Mouse (Mus musculus) CH12.LX (cell line): ENCODE results near the gene Baz2b. TPM values are rescaled to one million over a fixed set of nuclear protein-coding genes. Genes with fewer than 3 reads are reported as not detected.

Experiments used
- DNase-seq: peaks from one replicate; pipeline ENCODE4 v3.0.0-alpha.2; 2013; ENCODE audit errors: extremely low read depth
- H3K27ac ChIP-seq: 2 replicates; pipeline ENCODE4 v1.5.1; 2012; ENCODE audit warnings: low read depth, mild to moderate bottlenecking, control low read depth, moderate library complexity; ENCODE audit not compliant: insufficient read depth
- H3K27me3 ChIP-seq: replicated peaks from 2 replicates; pipeline ENCODE3; 2012; ENCODE audit warnings: inconsistent platforms
- H3K36me3 ChIP-seq, 2 experiments: replicated peaks in 1 of 2; 2 replicates each; pipeline versions ENCODE3 to v1.6.1; 2012; ENCODE audit warnings: inconsistent platforms in 1 of 2, low read length in 1 of 2, mild to moderate bottlenecking in 1 of 2, mixed read lengths in 1 of 2, moderate library complexity in 1 of 2; ENCODE audit not compliant: control insufficient read depth in 1 of 2, insufficient read depth in 1 of 2
- H3K4me1 ChIP-seq, 2 experiments: 2 replicates each; pipeline ENCODE4 v1.6.1; 2012; ENCODE audit warnings: inconsistent platforms in 1 of 2, moderate library complexity in 1 of 2; ENCODE audit not compliant: insufficient read depth in 2 of 2, control insufficient read depth in 1 of 2
- H3K4me2 ChIP-seq: 2 replicates; pipeline ENCODE4 v1.6.1; 2012; ENCODE audit warnings: low read depth, mild to moderate bottlenecking, control low read depth; ENCODE audit not compliant: poor library complexity, insufficient read depth, severe bottlenecking
- H3K4me3 ChIP-seq, 3 experiments: fragments of 150-350 bp in 1 of 3; sonication (generic) in 1 of 3; replicated peaks in 1 of 3; 2 replicates each; pipeline versions ENCODE3 to v1.5.1; 2011 to 2012; ENCODE audit warnings: low read depth in 2 of 3, low read length in 2 of 3, mild to moderate bottlenecking in 2 of 3, moderate library complexity in 2 of 3, control low read depth in 1 of 3, improper control_type of control experiment in 1 of 3, inconsistent platforms in 1 of 3, mixed read lengths in 1 of 3; ENCODE audit not compliant: poor library complexity in 1 of 3
- H3K79me2 ChIP-seq: replicated peaks from 2 replicates; pipeline ENCODE4 v1.6.1; 2012; ENCODE audit warnings: mild to moderate bottlenecking, moderate library complexity; ENCODE audit not compliant: control insufficient read depth, poor library complexity, insufficient read depth, severe bottlenecking; ENCODE audit errors: extremely low read depth
- H3K9ac ChIP-seq: 2 replicates; pipeline ENCODE4 v1.6.1; 2012; ENCODE audit warnings: low read depth, mild to moderate bottlenecking, control low read depth, moderate library complexity; ENCODE audit not compliant: insufficient read depth
- H3K9me3 ChIP-seq: replicated peaks from 2 replicates; pipeline ENCODE3; 2012; ENCODE audit warnings: low read length, inconsistent platforms, mixed read lengths
- BHLHE40 ChIP-seq: IDR thresholded peaks from 2 replicates; pipeline ENCODE4 v1.6.1; 2011; ENCODE audit warnings: mild to moderate bottlenecking, low read depth, low read length, improper control_type of control experiment
- CHD1 ChIP-seq: IDR thresholded peaks from 2 replicates; pipeline ENCODE4 v1.6.1; 2012; ENCODE audit warnings: low read depth, low read length, improper control_type of control experiment, inconsistent platforms
- CHD2 ChIP-seq: IDR thresholded peaks from 2 replicates; pipeline ENCODE4 v1.6.1; 2011; ENCODE audit warnings: low read length, improper control_type of control experiment
- CTCF ChIP-seq, 2 experiments: IDR thresholded peaks in 1 of 2; conservative IDR thresholded peaks in 1 of 2; 2 replicates each; pipeline ENCODE4 v1.5.1; 2011 to 2012; ENCODE audit warnings: low read depth in 2 of 2, low read length in 2 of 2, improper control_type of control experiment in 1 of 2, inconsistent platforms in 1 of 2, mild to moderate bottlenecking in 1 of 2, moderate library complexity in 1 of 2
- E2F4 ChIP-seq: IDR thresholded peaks from 2 replicates; pipeline ENCODE4 v1.6.1; 2011; ENCODE audit warnings: low read depth, low read length, improper control_type of control experiment; ENCODE audit not compliant: insufficient replicate concordance
- ELF1 ChIP-seq: IDR thresholded peaks from 2 replicates; pipeline ENCODE4 v1.6.1; 2014; ENCODE audit warnings: low read depth, mild to moderate bottlenecking, inconsistent platforms, low read length, improper control_type of control experiment
- EP300 ChIP-seq: IDR thresholded peaks from 2 replicates; pipeline ENCODE4 v1.6.1; 2011; ENCODE audit warnings: low read length, improper control_type of control experiment
- ETS1 ChIP-seq: conservative IDR thresholded peaks from 2 replicates; pipeline ENCODE4 v1.6.1; 2012; ENCODE audit warnings: low read depth, mild to moderate bottlenecking, inconsistent platforms, low read length, improper control_type of control experiment, moderate library complexity
- GABPA ChIP-seq: IDR thresholded peaks from 2 replicates; pipeline ENCODE4 v1.6.1; 2012; ENCODE audit warnings: low read depth, low read length, improper control_type of control experiment, inconsistent platforms; ENCODE audit not compliant: insufficient replicate concordance
- HCFC1 ChIP-seq: IDR thresholded peaks from 2 replicates; pipeline ENCODE4 v1.6.1; 2012; ENCODE audit warnings: low read depth, mild to moderate bottlenecking, inconsistent platforms, low read length, improper control_type of control experiment
- IRF4 ChIP-seq: IDR thresholded peaks from 2 replicates; pipeline ENCODE4 v1.6.1; 2014; ENCODE audit warnings: low read depth, mild to moderate bottlenecking, inconsistent platforms, low read length, improper control_type of control experiment
- JUND ChIP-seq: conservative IDR thresholded peaks from 2 replicates; pipeline ENCODE4 v1.6.1; 2011; ENCODE audit warnings: low read depth, low read length, improper control_type of control experiment
- KAT2A ChIP-seq: IDR thresholded peaks from 2 replicates; pipeline ENCODE4 v1.6.1; 2012; ENCODE audit warnings: low read length, improper control_type of control experiment, inconsistent platforms; ENCODE audit not compliant: insufficient replicate concordance
- MAFK ChIP-seq: IDR thresholded peaks from 2 replicates; pipeline ENCODE4 v1.6.1; 2011; ENCODE audit warnings: low read length, improper control_type of control experiment; ENCODE audit not compliant: insufficient replicate concordance
- MAX ChIP-seq: IDR thresholded peaks from 2 replicates; pipeline ENCODE4 v1.6.1; 2011; ENCODE audit warnings: low read length, improper control_type of control experiment
- MAZ ChIP-seq: IDR thresholded peaks from 2 replicates; pipeline ENCODE4 v1.6.1; 2012; ENCODE audit warnings: low read depth, mild to moderate bottlenecking, inconsistent platforms, low read length, improper control_type of control experiment, moderate library complexity
- MYC ChIP-seq: IDR thresholded peaks from 2 replicates; pipeline ENCODE4 v1.6.1; 2011; ENCODE audit warnings: low read depth, mild to moderate bottlenecking, improper control_type of control experiment, low read length
- NRF1 ChIP-seq: IDR thresholded peaks from 2 replicates; pipeline ENCODE4 v1.6.1; 2014; ENCODE audit warnings: low read depth, mild to moderate bottlenecking, inconsistent platforms, low read length, improper control_type of control experiment, moderate library complexity
- PAX5 ChIP-seq: IDR thresholded peaks from 2 replicates; pipeline ENCODE4 v1.6.1; 2012; ENCODE audit warnings: low read length, inconsistent platforms, mixed read lengths
- POLR2A ChIP-seq: IDR thresholded peaks from 2 replicates; pipeline ENCODE4 v1.6.1; 2011; ENCODE audit warnings: low read depth, mild to moderate bottlenecking, improper control_type of control experiment, low read length
- POLR2AphosphoS2 ChIP-seq: IDR thresholded peaks from 2 replicates; pipeline ENCODE4 v1.6.1; 2011; ENCODE audit warnings: low read depth, low read length, improper control_type of control experiment
- RCOR1 ChIP-seq: conservative IDR thresholded peaks from 2 replicates; pipeline ENCODE4 v1.6.1; 2012; ENCODE audit warnings: low read depth, mild to moderate bottlenecking, inconsistent platforms, low read length, improper control_type of control experiment
- SIN3A ChIP-seq: IDR thresholded peaks from 2 replicates; pipeline ENCODE4 v1.6.1; 2012; ENCODE audit warnings: low read length, improper control_type of control experiment, inconsistent platforms
- SMC3 ChIP-seq: IDR thresholded peaks from 2 replicates; pipeline ENCODE4 v1.6.1; 2011; ENCODE audit warnings: low read depth, low read length, improper control_type of control experiment
- TBP ChIP-seq: conservative IDR thresholded peaks from 2 replicates; pipeline ENCODE4 v1.6.1; 2011; ENCODE audit warnings: low read depth, low read length, improper control_type of control experiment
- TCF12 ChIP-seq: IDR thresholded peaks from 2 replicates; pipeline ENCODE4 v1.6.1; 2014; ENCODE audit warnings: low read depth, mild to moderate bottlenecking, inconsistent platforms, low read length, improper control_type of control experiment
- UBTF ChIP-seq: IDR thresholded peaks from 2 replicates; pipeline ENCODE4 v1.6.1; 2012; ENCODE audit warnings: low read depth, mild to moderate bottlenecking, inconsistent platforms, low read length, improper control_type of control experiment, moderate library complexity
- USF1 ChIP-seq: IDR thresholded peaks from 2 replicates; pipeline ENCODE4 v1.6.1; 2014; ENCODE audit warnings: low read depth, mild to moderate bottlenecking, inconsistent platforms, low read length, improper control_type of control experiment
- ZC3H11A ChIP-seq: IDR thresholded peaks from 2 replicates; pipeline ENCODE4 v1.6.1; 2012; ENCODE audit warnings: low read depth, mild to moderate bottlenecking, inconsistent platforms, low read length, improper control_type of control experiment
- ZMIZ1 ChIP-seq: IDR thresholded peaks from 2 replicates; pipeline ENCODE4 v1.6.1; 2012; ENCODE audit warnings: low read depth, mild to moderate bottlenecking, inconsistent platforms, low read length, improper control_type of control experiment
- ZNF384 ChIP-seq: IDR thresholded peaks from 2 replicates; pipeline ENCODE4 v1.6.1; 2012; ENCODE audit warnings: low read depth, low read length, improper control_type of control experiment, inconsistent platforms
- dilution Hi-C: fragments of 300-500 bp; cut with MboI; formaldehyde crosslinking; loops from 2 replicates; pipeline ENCODE4 v1.14.3; 2020; ENCODE audit warnings: low sequenced_read_pairs; ENCODE audit not compliant: extremely low pct_unique_long_range_greater_than_20kb, extremely low pct_ligation_motif_present
- in situ Hi-C: fragments of 300-500 bp; cut with MboI; formaldehyde crosslinking; loops from 3 replicates; pipeline ENCODE4 v1.14.3; 2019; ENCODE audit warnings: low sequenced_read_pairs, low pct_ligation_motif_present, low pct_unique_long_range_greater_than_20kb, mixed read lengths
- polyA plus RNA-seq: library from polyadenylated mRNA; unstranded; fragments of >175 nt; gene quantifications from 2 replicates; pipeline ENCODE4 v1.2.1, GENCODE M21; 2012; ENCODE audit warnings: low read depth; ENCODE audit not compliant: insufficient read length
- total RNA-seq, 2 experiments: library from RNA; depleted of rRNA; stranded (reverse); fragments of 300-350 nt in 1 of 2; fragments of >200 nt in 1 of 2; gene quantifications; 2 replicates each; pipeline ENCODE4 v1.2.3; 2012 to 2014

Baz2b gene
- total and polyA plus RNA-seq, 3 experiments, result 17.3 to 36.3 (median 31.9) TPM

DNA sequence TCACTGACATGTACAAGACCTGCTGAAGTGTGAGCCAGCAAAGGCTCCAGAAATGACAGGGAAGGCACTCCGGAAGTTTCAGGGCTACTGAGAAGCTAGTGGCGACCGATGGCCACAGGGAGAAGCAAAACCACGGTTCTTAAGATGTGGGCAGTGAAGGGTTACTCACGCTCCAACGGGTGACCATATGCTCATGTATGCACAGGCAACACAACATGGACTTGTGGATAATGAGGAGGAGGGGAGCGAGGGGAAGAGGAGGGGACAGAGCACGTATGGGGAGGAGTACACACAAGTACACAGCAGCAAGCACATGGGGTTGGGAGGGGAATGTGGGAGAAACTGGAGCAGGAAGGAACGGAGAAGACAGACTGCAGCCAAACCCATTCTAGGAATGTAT lies 239.1 kb downstream of the Baz2b start:
- Histone ChIP-seq H3K4me3 (no peak overlapping the region), H3K4me1 (peaks cover 9 to 27% of the 10 kb centered on the region in 2 experiments), H3K36me3 (peaks cover 7 to 35% of the 10 kb centered on the region in 2 experiments), H3K4me2 (no peak overlapping the region), H3K27ac (no peak overlapping the region), H3K9ac (no peak overlapping the region), H3K79me2 (peaks cover 12% of the 10 kb centered on the region), H3K27me3 (no peaks in the 10 kb centered on the region), H3K9me3 (no peaks in the 10 kb centered on the region)
- in situ Hi-C loops (no loop called here), dilution Hi-C loops (no loop called here)
- TF ChIP-seq CHD1, result no peak
- no peak for TF ChIP-seq CHD2
- no peak for TF ChIP-seq NRF1
- no peak for TF ChIP-seq USF1
- TF ChIP-seq PAX5, result no peak
- no peak for TF ChIP-seq RCOR1
- no peak for TF ChIP-seq ETS1
- TF ChIP-seq MAX, result no peak
- TF ChIP-seq UBTF, result no peak
- no peak for TF ChIP-seq POLR2A
- TF ChIP-seq CTCF (conservative IDR thresholded peaks at IDR 0.05 in 1 of 2, IDR thresholded peaks at IDR 0.05 in 1 of 2; ENCODE audit: low read depth in 2 of 2, low read length in 2 of 2), result no peak
- TF ChIP-seq ZMIZ1, result no peak
- TF ChIP-seq JUND, result no peak
- no peak for TF ChIP-seq TBP
- no peak for TF ChIP-seq ELF1
- no peak for DNase-seq

DNA sequence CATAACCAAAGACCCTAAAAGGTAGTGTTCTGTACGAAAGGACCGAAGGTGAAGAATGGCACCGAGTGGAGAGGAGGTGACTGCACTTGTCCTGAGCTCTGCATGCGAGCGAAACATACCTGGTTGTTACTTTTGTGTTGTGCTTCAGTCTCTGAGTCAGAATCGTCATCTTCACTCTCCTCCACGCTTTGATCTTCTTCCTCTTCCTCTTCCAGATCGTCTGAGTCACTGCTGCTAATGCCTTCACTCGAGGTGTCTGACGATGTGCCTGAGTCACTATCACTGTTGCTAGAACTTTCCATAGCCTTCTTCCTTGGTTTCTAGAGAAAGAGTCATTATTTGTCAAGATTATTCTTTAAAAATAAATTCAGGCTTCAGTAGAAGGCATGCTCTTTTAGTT lies 240.5 kb downstream of the Baz2b start:
- Histone ChIP-seq H3K9me3 (no peaks in the 10 kb centered on the region), H3K4me2 (peak overlapping the region; percentile 77), H3K79me2 (peaks cover 15% of the 10 kb centered on the region), H3K27ac (peak overlapping the region; percentile 61; the same call in 1 of the 2 replicates), H3K9ac (peak overlapping the region; percentile 86), H3K36me3 (peaks cover 3 to 30% of the 10 kb centered on the region in 2 experiments), H3K27me3 (no peaks in the 10 kb centered on the region), H3K4me1 (peaks cover 9 to 39% of the 10 kb centered on the region in 2 experiments), H3K4me3 (peak overlapping the region; percentile 60 to 69 (median 66))
- dilution Hi-C loops (no loop called here), in situ Hi-C loops (no loop called here)
- peak; percentile 82 for DNase-seq
- no peak for TF ChIP-seq CTCF (conservative IDR thresholded peaks at IDR 0.05 in 1 of 2, IDR thresholded peaks at IDR 0.05 in 1 of 2; ENCODE audit: low read depth in 2 of 2, low read length in 2 of 2)
- TF ChIP-seq EP300, result peak; percentile 79
- TF ChIP-seq MYC, result peak; percentile 90
- no peak for TF ChIP-seq E2F4
- TF ChIP-seq ZMIZ1, result 0 out of 2 replicates have a peak, but pooled peaks have one; percentile 43
- peak; percentile 63 for TF ChIP-seq ETS1
- no peak for TF ChIP-seq USF1
- peak; percentile 85 for TF ChIP-seq TBP
- TF ChIP-seq POLR2A, result peak; percentile 68
- TF ChIP-seq JUND, result peak; percentile 85
- no peak for TF ChIP-seq KAT2A
- TF ChIP-seq SMC3, result no peak
- peak; percentile 83 for TF ChIP-seq IRF4
- peak; percentile 26; the same call in 1 of the 2 replicates for TF ChIP-seq MAFK
- no peak for TF ChIP-seq GABPA
- TF ChIP-seq MAZ, result no peak
- TF ChIP-seq TCF12, result peak; percentile 66; the same call in 1 of the 2 replicates
- no peak for TF ChIP-seq ZNF384
- no peak for TF ChIP-seq PAX5
- no peak for TF ChIP-seq POLR2AphosphoS2
- peak; percentile 77 for TF ChIP-seq ELF1
- peak; percentile 90; the same call in 1 of the 2 replicates for TF ChIP-seq SIN3A
- TF ChIP-seq UBTF, result no peak
- TF ChIP-seq BHLHE40, result peak; percentile 76
- peak; percentile 96 for TF ChIP-seq MAX
- TF ChIP-seq HCFC1, result peak; percentile 61
- TF ChIP-seq RCOR1, result no peak; the same call in 1 of the 2 replicates
- TF ChIP-seq NRF1, result no peak
- TF ChIP-seq ZC3H11A, result no peak
